Mouse (Mus musculus): ENCODE data around the gene Slc2a13.

Gene Slc2a13

GRCm38 (mm10) chr15:91279571-91279970 is 293.5 kb downstream of the Slc2a13 start:
- DNase-seq (ENCODE audit: low read depth, low spot score), result no peak

GRCm38 (mm10) chr15:91275961-91276360 is 297.1 kb downstream of the Slc2a13 start:
- DNase-seq (ENCODE audit: low read depth, low spot score), result no peak

GRCm38 (mm10) chr15:91268532-91268931 is 304.5 kb downstream of the Slc2a13 start:
- DNase-seq (ENCODE audit: low read depth, low spot score), result no peak

GRCm38 (mm10) chr15:91263926-91264325 is 309.1 kb downstream of the Slc2a13 start:
- no peak for DNase-seq (ENCODE audit: low read depth, low spot score)

- no peak for DNase-seq (ENCODE audit: low read depth, low spot score)
These were observed 312.5 kb downstream of the Slc2a13 start for GRCm38 (mm10) chr15:91260578-91260977.

- DNase-seq (ENCODE audit: low read depth, low spot score), result no peak
These were observed 315.9 kb downstream of the Slc2a13 start for GRCm38 (mm10) chr15:91257140-91257539.

GRCm38 (mm10) chr15:91255308-91255707 is 317.8 kb downstream of the Slc2a13 start:
- DNase-seq (ENCODE audit: low read depth, low spot score), result no peak

- DNase-seq (ENCODE audit: low read depth, low spot score), result no peak
These were observed 320.1 kb downstream of the Slc2a13 start for GRCm38 (mm10) chr15:91252956-91253355.

- DNase-seq (ENCODE audit: low read depth, low spot score), result no peak
These were observed 321.3 kb downstream of the Slc2a13 start for GRCm38 (mm10) chr15:91251544-91252408.

- DNase-seq (ENCODE audit: low read depth, low spot score), result no peak
These were observed 322.2 kb downstream of the Slc2a13 start for GRCm38 (mm10) chr15:91250815-91251214.

- DNase-seq (ENCODE audit: low read depth, low spot score), result no peak
These were observed 332.3 kb downstream of the Slc2a13 start for GRCm38 (mm10) chr15:91240683-91241335.

GRCm38 (mm10) chr15:91237294-91237693 is 335.8 kb downstream of the Slc2a13 start:
- DNase-seq (ENCODE audit: low read depth, low spot score), result no peak
